Mouse (Mus musculus) T-cell, adult 66 days (primary cell): ENCODE measurements around the gene Wwox. TPM values are rescaled to one million over a fixed set of nuclear protein-coding genes. Genes with fewer than 3 reads are reported as not detected.

Experiments
- total RNA-seq, 2 experiments: library from RNA; stranded (reverse); gene quantifications; 3 replicates in 1 of 2; 4 replicates in 1 of 2; pipeline ENCODE4 v1.2.4; 2023

The Wwox gene
- total RNA-seq = 10 to 100 TPM; 18.4 to 26.4 TPM

GRCm38 (mm10) chr8:114439334-114440204, at the start of gene Wwox:
Gene Wwox (plus strand): TSS chr8:114439655.

GRCm38 (mm10) chr8:114417786-114418185, 21.7 kb upstream of the Wwox start, which contains the start of gene Clec3a:
Gene Clec3a (plus strand): TSS chr8:114418086.

Other genes starting within 250 kb of the Wwox start
- gene Vat1l, start 234.0 kb upstream of the Wwox start, total RNA-seq = not detected
- not detected for gene Clec3a, start 21.6 kb upstream of the Wwox start, total RNA-seq